Mouse (Mus musculus) liver, embryonic 13.5 days (tissue): Measurements from ENCODE around the gene Ttf2. TPM values are rescaled to one million over a fixed set of nuclear protein-coding genes. Genes with fewer than 3 reads are reported as not detected.

ENCODE experiments used
- ATAC-seq: fragments of 200-750 bp; cut with Nextera tagmentation; 2 replicates; pipeline ENCODE4 v1.8.0; 2017; ENCODE audit warnings: low read depth, mild to moderate bottlenecking, moderate number of reproducible peaks, moderate library complexity
- DNase-seq: peaks from one replicate; pipeline ENCODE4 v3.0.0; 2022
- H3K27ac ChIP-seq: fragments of 300-500 bp; sonication (generic); 2 replicates; pipeline ENCODE4 v1.5.1; 2015; ENCODE audit warnings: moderate library complexity, mild to moderate bottlenecking, inconsistent platforms
- H3K27me3 ChIP-seq: fragments of 300-500 bp; sonication (generic); 2 replicates; pipeline ENCODE4 v1.6.1; 2015; ENCODE audit warnings: mild to moderate bottlenecking, inconsistent platforms
- H3K36me3 ChIP-seq: fragments of 300-500 bp; sonication (generic); 2 replicates; pipeline ENCODE4 v1.6.1; 2015; ENCODE audit warnings: mild to moderate bottlenecking, inconsistent platforms
- H3K4me1 ChIP-seq: fragments of 300-500 bp; sonication (generic); replicated peaks from 2 replicates; pipeline ENCODE4 v1.6.1; 2015; ENCODE audit warnings: inconsistent platforms
- H3K4me2 ChIP-seq: fragments of 300-500 bp; sonication (generic); 2 replicates; pipeline ENCODE4 v1.6.1; 2015; ENCODE audit warnings: inconsistent platforms, mild to moderate bottlenecking, moderate library complexity
- H3K4me3 ChIP-seq: fragments of 300-500 bp; sonication (generic); replicated peaks from 2 replicates; pipeline ENCODE4 v1.5.1; 2015; ENCODE audit warnings: mild to moderate bottlenecking, inconsistent platforms
- H3K9ac ChIP-seq: fragments of 300-500 bp; sonication (generic); 2 replicates; pipeline ENCODE4 v1.6.1; 2015; ENCODE audit warnings: mild to moderate bottlenecking, inconsistent platforms
- H3K9me3 ChIP-seq: fragments of 300-500 bp; sonication (generic); replicated peaks from 2 replicates; pipeline ENCODE4 v1.6.1; 2016; ENCODE audit warnings: inconsistent platforms
- WGBS: fragments of 180-500 bp; shearing (Covaris S2); methylation state at CpG from one replicate; pipeline ENCODE4 v1.1.7; 2015; ENCODE audit not compliant: insufficient replicate concordance; 5-methylcytosine and 5-hydroxymethylcytosine counted together
- polyA plus RNA-seq: library from polyadenylated mRNA; unstranded; fragments of >200 nt; fragmentation: Nextera tagmentation; extraction: Ambion mirVana; gene quantifications from 2 replicates; pipeline ENCODE4 v1.2.1, GENCODE M21; 2015

The Ttf2 gene
- polyA plus RNA-seq, 1 experiment from 2014 or later: 8.4 TPM

- H3K4me2 ChIP-seq: no peak overlapping the region
- no peak overlapping the region for H3K4me3 ChIP-seq
- H3K4me1 ChIP-seq: no peaks in the 10 kb centered on the region
- no peak overlapping the region for H3K9ac ChIP-seq
- H3K36me3 ChIP-seq: no peaks in the 10 kb centered on the region
- DNase-seq: no peak
- no peaks in the 10 kb centered on the region for H3K9me3 ChIP-seq
- no peaks in the 10 kb centered on the region for H3K27me3 ChIP-seq
- ATAC-seq: no peak
- H3K27ac ChIP-seq: no peak overlapping the region
- WGBS: 66% methylated on average over 9 of the region's 9 CpGs
Observed at GRCm38 (mm10) chr3:100911026-100911425, 58.4 kb downstream of the Ttf2 start.

- DNase-seq (no peak), ATAC-seq (no peak)
- no peak overlapping the region for H3K27ac ChIP-seq
Observed at GRCm38 (mm10) chr3:100910621-100911020, 58.8 kb downstream of the Ttf2 start.

GRCm38 (mm10) chr3:100908594-100908993 is 60.9 kb downstream of the Ttf2 start:
- DNase-seq (no peak), ATAC-seq (no peak)
- Histone ChIP-seq H3K27me3 (no peaks in the 10 kb centered on the region), H3K4me1 (0 out of 2 replicates have a peak, but pooled peaks cover 3% of the 10 kb centered on the region), H3K4me2 (no peak overlapping the region), H3K36me3 (no peaks in the 10 kb centered on the region), H3K27ac (no peak overlapping the region), H3K9me3 (no peaks in the 10 kb centered on the region), H3K4me3 (no peak overlapping the region), H3K9ac (no peak overlapping the region)
- WGBS: 25% methylated on average over 6 of the region's 6 CpGs

More at GRCm38 (mm10) chr3:100910621-100911020, 58.8 kb downstream of the Ttf2 start:
- Histone ChIP-seq H3K4me1 (no peaks in the 10 kb centered on the region), H3K36me3 (no peaks in the 10 kb centered on the region), H3K4me3 (no peak overlapping the region), H3K9me3 (no peaks in the 10 kb centered on the region), H3K27me3 (no peaks in the 10 kb centered on the region), H3K9ac (no peak overlapping the region), H3K4me2 (no peak overlapping the region)
- WGBS: 55% methylated on average over 5 of the region's 5 CpGs

- H3K4me1 ChIP-seq: 0 out of 2 replicates have a peak, but pooled peaks cover 3% of the 10 kb centered on the region
- H3K36me3 ChIP-seq: no peaks in the 10 kb centered on the region
- H3K4me2 ChIP-seq: no peak overlapping the region
- H3K9me3 ChIP-seq: no peaks in the 10 kb centered on the region
- WGBS: 29% methylated on average over 3 of the region's 3 CpGs
- H3K4me3 ChIP-seq: no peak overlapping the region
- ATAC-seq (no peak), DNase-seq (no peak)
- no peak overlapping the region for H3K9ac ChIP-seq
- H3K27me3 ChIP-seq: no peaks in the 10 kb centered on the region
- no peak overlapping the region for H3K27ac ChIP-seq
Observed at GRCm38 (mm10) chr3:100906916-100907315, 62.5 kb downstream of the Ttf2 start.

GRCm38 (mm10) chr3:100906128-100906527 is 63.3 kb downstream of the Ttf2 start:
- WGBS: 5% methylated on average over 6 of the region's 6 CpGs
- H3K27me3 ChIP-seq: no peaks in the 10 kb centered on the region
- no peak overlapping the region for H3K27ac ChIP-seq
- H3K36me3 ChIP-seq: no peaks in the 10 kb centered on the region
- H3K4me3 ChIP-seq: no peak overlapping the region
- H3K4me2 ChIP-seq: no peak overlapping the region
- ATAC-seq (no peak), DNase-seq (no peak)
- no peak overlapping the region for H3K9ac ChIP-seq
- no peaks in the 10 kb centered on the region for H3K9me3 ChIP-seq
- 0 out of 2 replicates have a peak, but pooled peaks cover 3% of the 10 kb centered on the region for H3K4me1 ChIP-seq

- no peaks in the 10 kb centered on the region for H3K36me3 ChIP-seq
- 66% methylated on average over 6 of the region's 6 CpGs for WGBS
- ATAC-seq: no peak
- no peak for DNase-seq
- H3K4me2 ChIP-seq: no peak overlapping the region
- H3K9me3 ChIP-seq: no peaks in the 10 kb centered on the region
- no peak overlapping the region for H3K27ac ChIP-seq
- no peaks in the 10 kb centered on the region for H3K27me3 ChIP-seq
- no peak overlapping the region for H3K9ac ChIP-seq
- H3K4me1 ChIP-seq: no peaks in the 10 kb centered on the region
- H3K4me3 ChIP-seq: no peak overlapping the region
Observed at GRCm38 (mm10) chr3:100895500-100895899, 74.0 kb downstream of the Ttf2 start.

- H3K4me3 ChIP-seq: no peak overlapping the region
- H3K9ac ChIP-seq: no peak overlapping the region
- no peak for DNase-seq
- no peak overlapping the region for H3K27ac ChIP-seq
- H3K9me3 ChIP-seq: no peaks in the 10 kb centered on the region
- 51% methylated on average over 11 of the region's 11 CpGs for WGBS
- ATAC-seq: no peak
- H3K4me1 ChIP-seq: no peaks in the 10 kb centered on the region
- no peaks in the 10 kb centered on the region for H3K36me3 ChIP-seq
- H3K27me3 ChIP-seq: no peaks in the 10 kb centered on the region
- H3K4me2 ChIP-seq: no peak overlapping the region
Observed at GRCm38 (mm10) chr3:100892383-100893335, 76.8 kb downstream of the Ttf2 start.

- Histone ChIP-seq H3K27ac (no peak overlapping the region), H3K4me1 (no peaks in the 10 kb centered on the region), H3K9ac (no peak overlapping the region), H3K4me2 (no peak overlapping the region), H3K4me3 (no peak overlapping the region), H3K27me3 (no peaks in the 10 kb centered on the region), H3K36me3 (no peaks in the 10 kb centered on the region), H3K9me3 (no peaks in the 10 kb centered on the region)
- ATAC-seq: no peak
- WGBS: 72% methylated on average over 3 of the region's 3 CpGs
- no peak for DNase-seq
Observed at GRCm38 (mm10) chr3:100890406-100890805, 79.1 kb downstream of the Ttf2 start.

- DNase-seq (no peak), ATAC-seq (no peak)
- Histone ChIP-seq H3K4me2 (no peak overlapping the region), H3K36me3 (no peaks in the 10 kb centered on the region), H3K27me3 (no peaks in the 10 kb centered on the region), H3K4me1 (no peaks in the 10 kb centered on the region), H3K27ac (no peak overlapping the region), H3K9me3 (no peaks in the 10 kb centered on the region), H3K4me3 (no peak overlapping the region), H3K9ac (no peak overlapping the region)
- WGBS: 76% methylated on average over 1 of the region's 1 CpGs
Observed at GRCm38 (mm10) chr3:100889234-100889633, 80.2 kb downstream of the Ttf2 start.

Other genes starting within 250 kb of the Ttf2 start
- not detected in 2 replicates for gene Vtcn1, start 144.2 kb downstream of the Ttf2 start, polyA plus RNA-seq
- 0.88 and 1.0 TPM in 2 replicates for gene Trim45, start 47.5 kb downstream of the Ttf2 start, polyA plus RNA-seq
- 0.03 and 0.05 TPM in 2 replicates for gene Cd101, start 59.9 kb upstream of the Ttf2 start, polyA plus RNA-seq
- 0.39 and 0.46 TPM in 2 replicates for gene Ptgfrn, start 140.6 kb upstream of the Ttf2 start, polyA plus RNA-seq